Mouse (Mus musculus): Measurements from ENCODE around the gene Hcn2.

DNA sequence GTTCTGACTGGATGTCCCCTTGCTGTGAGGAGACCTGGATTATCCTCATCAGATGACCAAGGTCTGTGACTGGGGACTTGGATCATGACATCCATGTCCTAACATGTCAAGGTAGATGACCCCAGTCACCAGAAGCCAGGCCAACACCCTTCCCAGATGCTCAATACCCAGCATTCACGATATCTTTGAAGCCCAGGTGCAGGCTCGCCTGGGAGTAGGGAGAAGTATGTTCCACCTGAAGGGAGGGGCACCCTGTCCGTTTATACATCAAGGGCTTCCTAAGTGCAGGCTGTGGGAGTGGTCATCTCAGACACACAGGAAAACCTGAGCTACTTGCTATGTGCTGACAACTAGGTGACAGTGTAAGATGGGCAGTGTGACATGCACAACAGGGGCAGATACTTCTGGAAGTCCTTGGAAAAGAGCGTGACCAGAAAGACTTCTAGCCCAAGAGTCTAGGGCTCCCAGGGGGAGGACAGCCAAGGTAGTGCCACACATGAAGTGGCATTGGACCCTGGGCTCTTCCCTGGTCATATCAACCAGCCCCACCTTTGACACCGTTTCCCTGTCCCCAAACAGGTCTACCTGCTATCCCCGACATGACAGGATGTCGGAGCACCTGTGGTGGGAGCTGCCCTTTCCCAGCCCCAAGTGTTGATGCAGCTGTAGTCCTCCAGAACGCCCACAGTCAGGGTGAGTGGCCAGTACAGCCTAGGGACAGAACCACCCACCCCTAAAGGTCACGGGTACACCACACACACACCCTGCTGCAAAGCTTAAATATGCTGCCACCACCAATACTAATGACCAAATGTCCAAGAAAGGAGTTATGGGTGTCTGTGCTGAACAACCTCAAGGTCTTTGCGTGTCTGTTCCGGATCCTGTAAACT, 35.6 kb upstream of the Hcn2 start:
- TF ChIP-seq EP300 (IDR thresholded peaks at IDR 0.05; ENCODE audit: low read depth) (no peak), CTCF (IDR thresholded peaks at IDR 0.05; ENCODE audit: low read depth) (no peak; the same call in 1 of the 2 replicates)
